Mouse (Mus musculus) CH12.LX (cell line): ENCODE data around the gene Gm10638.

ENCODE experiments used
- CTCF ChIP-seq, 2 experiments: IDR thresholded peaks in 1 of 2; conservative IDR thresholded peaks in 1 of 2; 2 replicates each; pipeline ENCODE4 v1.5.1; 2011 to 2012; ENCODE audit warnings: low read depth in 2 of 2, low read length in 2 of 2, improper control_type of control experiment in 1 of 2, inconsistent platforms in 1 of 2, mild to moderate bottlenecking in 1 of 2, moderate library complexity in 1 of 2
- GABPA ChIP-seq: IDR thresholded peaks from 2 replicates; pipeline ENCODE4 v1.6.1; 2012; ENCODE audit warnings: low read depth, low read length, improper control_type of control experiment, inconsistent platforms; ENCODE audit not compliant: insufficient replicate concordance
- HCFC1 ChIP-seq: IDR thresholded peaks from 2 replicates; pipeline ENCODE4 v1.6.1; 2012; ENCODE audit warnings: low read depth, mild to moderate bottlenecking, inconsistent platforms, low read length, improper control_type of control experiment
- MAFK ChIP-seq: IDR thresholded peaks from 2 replicates; pipeline ENCODE4 v1.6.1; 2011; ENCODE audit warnings: low read length, improper control_type of control experiment; ENCODE audit not compliant: insufficient replicate concordance
- MYC ChIP-seq: IDR thresholded peaks from 2 replicates; pipeline ENCODE4 v1.6.1; 2011; ENCODE audit warnings: low read depth, mild to moderate bottlenecking, improper control_type of control experiment, low read length
- POLR2A ChIP-seq: IDR thresholded peaks from 2 replicates; pipeline ENCODE4 v1.6.1; 2011; ENCODE audit warnings: low read depth, mild to moderate bottlenecking, improper control_type of control experiment, low read length
- RAD21 ChIP-seq: IDR thresholded peaks from 2 replicates; pipeline ENCODE4 v1.6.1; 2011; ENCODE audit warnings: low read depth, mild to moderate bottlenecking, low read length, improper control_type of control experiment, moderate library complexity
- SMC3 ChIP-seq: IDR thresholded peaks from 2 replicates; pipeline ENCODE4 v1.6.1; 2011; ENCODE audit warnings: low read depth, low read length, improper control_type of control experiment
- UBTF ChIP-seq: IDR thresholded peaks from 2 replicates; pipeline ENCODE4 v1.6.1; 2012; ENCODE audit warnings: low read depth, mild to moderate bottlenecking, inconsistent platforms, low read length, improper control_type of control experiment, moderate library complexity
- ZNF384 ChIP-seq: IDR thresholded peaks from 2 replicates; pipeline ENCODE4 v1.6.1; 2012; ENCODE audit warnings: low read depth, low read length, improper control_type of control experiment, inconsistent platforms

DNA sequence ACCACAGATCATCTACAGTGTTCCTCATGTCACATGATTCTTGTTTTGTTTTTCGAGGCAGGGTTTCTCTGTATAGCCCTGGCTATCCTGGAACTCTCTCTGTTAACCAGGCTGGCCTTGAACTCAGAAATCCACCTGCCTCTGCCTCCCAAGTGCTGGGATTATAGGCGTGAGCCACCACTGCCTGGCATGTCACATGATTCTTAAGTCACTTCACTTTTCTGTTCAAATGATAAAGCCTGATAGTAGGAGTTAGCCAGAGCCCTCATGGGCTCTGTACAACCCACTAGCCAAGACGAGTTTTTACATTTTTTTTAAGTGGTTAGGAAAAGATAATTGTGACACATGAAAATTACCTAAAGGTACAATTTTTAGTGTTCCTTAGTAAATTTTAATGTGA is 13.2 kb downstream of the Gm10638 start:
- TF ChIP-seq HCFC1 (no peak), SMC3 (no peak), POLR2A (no peak), CTCF (conservative IDR thresholded peaks at IDR 0.05 in 1 of 2, IDR thresholded peaks at IDR 0.05 in 1 of 2; ENCODE audit: low read depth in 2 of 2, low read length in 2 of 2) (no peak), ZNF384 (no peak), MYC (no peak), GABPA (no peak), MAFK (no peak), RAD21 (no peak), UBTF (no peak)
